Mouse (Mus musculus): ENCODE results near the gene Grm5.

Gene Grm5

GRCm38 (mm10) chr7:87583868-87584267, at the start of gene Grm5:
Gene Grm5, plus strand, starts transcription at chr7:87584168.
- no peak for DNase-seq (ENCODE audit: low spot score in 2 of 2)

- DNase-seq (ENCODE audit: low spot score in 2 of 2): no peak
Measured at GRCm38 (mm10) chr7:87539031-87539430, 44.9 kb upstream of the Grm5 start.

- no peak for DNase-seq (ENCODE audit: low spot score in 2 of 2)
Measured at GRCm38 (mm10) chr7:87565300-87565699, 18.7 kb upstream of the Grm5 start.

GRCm38 (mm10) chr7:87566476-87566875, 17.5 kb upstream of the Grm5 start:
- no peak for DNase-seq (ENCODE audit: low spot score in 2 of 2)

- no peak for DNase-seq (ENCODE audit: low spot score in 2 of 2)
Measured at GRCm38 (mm10) chr7:87584281-87584701, 323 bp downstream of the Grm5 start.

GRCm38 (mm10) chr7:87586271-87586937, 2.4 kb downstream of the Grm5 start:
- no peak for DNase-seq (ENCODE audit: low spot score in 2 of 2)

GRCm38 (mm10) chr7:87587976-87588375, 4.0 kb downstream of the Grm5 start:
- DNase-seq (ENCODE audit: low spot score in 2 of 2): no peak

GRCm38 (mm10) chr7:87626251-87626650, 42.3 kb downstream of the Grm5 start:
- no peak for DNase-seq (ENCODE audit: low spot score in 2 of 2)

- DNase-seq (ENCODE audit: low spot score in 2 of 2): no peak
Measured at GRCm38 (mm10) chr7:87635530-87635929, 51.6 kb downstream of the Grm5 start.

GRCm38 (mm10) chr7:87650610-87651009, 66.6 kb downstream of the Grm5 start:
- DNase-seq (ENCODE audit: low spot score in 2 of 2): no peak

GRCm38 (mm10) chr7:87661794-87662193, 77.8 kb downstream of the Grm5 start:
- DNase-seq (ENCODE audit: low spot score in 2 of 2): no peak

- no peak for DNase-seq (ENCODE audit: low spot score in 2 of 2)
Measured at GRCm38 (mm10) chr7:87664041-87664440, 80.1 kb downstream of the Grm5 start.

GRCm38 (mm10) chr7:87716393-87716792, 132.4 kb downstream of the Grm5 start:
- DNase-seq (ENCODE audit: low spot score in 2 of 2): no peak

GRCm38 (mm10) chr7:87718631-87719030, 134.7 kb downstream of the Grm5 start:
- DNase-seq (ENCODE audit: low spot score in 2 of 2): no peak

GRCm38 (mm10) chr7:87734511-87734910, 150.5 kb downstream of the Grm5 start:
- no peak for DNase-seq (ENCODE audit: low spot score in 2 of 2)

- no peak for DNase-seq (ENCODE audit: low spot score in 2 of 2)
Measured at GRCm38 (mm10) chr7:87761945-87762344, 178.0 kb downstream of the Grm5 start.

- DNase-seq (ENCODE audit: low spot score in 2 of 2): no peak
Measured at GRCm38 (mm10) chr7:87762376-87762775, 178.4 kb downstream of the Grm5 start.

- no peak for DNase-seq (ENCODE audit: low spot score in 2 of 2)
Measured at GRCm38 (mm10) chr7:87787560-87787959, 203.6 kb downstream of the Grm5 start.

- no peak for DNase-seq (ENCODE audit: low spot score in 2 of 2)
Measured at GRCm38 (mm10) chr7:87788963-87789362, 205.0 kb downstream of the Grm5 start.

GRCm38 (mm10) chr7:87793896-87794295, 209.9 kb downstream of the Grm5 start:
- DNase-seq (ENCODE audit: low spot score in 2 of 2): no peak

- DNase-seq (ENCODE audit: low spot score in 2 of 2): peak in 1 of 2 experiments; percentile 55
Measured at GRCm38 (mm10) chr7:87824898-87825297, 240.9 kb downstream of the Grm5 start.

GRCm38 (mm10) chr7:87834669-87835068, 250.7 kb downstream of the Grm5 start:
- no peak for DNase-seq (ENCODE audit: low spot score in 2 of 2)

GRCm38 (mm10) chr7:87838579-87838978, 254.6 kb downstream of the Grm5 start:
- DNase-seq (ENCODE audit: low spot score in 2 of 2): no peak

- DNase-seq (ENCODE audit: low spot score in 2 of 2): no peak
Measured at GRCm38 (mm10) chr7:87843496-87843895, 259.5 kb downstream of the Grm5 start.
